Mouse (Mus musculus): ENCODE measurements around the gene Ppp1r16b.

The Ppp1r16b gene

DNA sequence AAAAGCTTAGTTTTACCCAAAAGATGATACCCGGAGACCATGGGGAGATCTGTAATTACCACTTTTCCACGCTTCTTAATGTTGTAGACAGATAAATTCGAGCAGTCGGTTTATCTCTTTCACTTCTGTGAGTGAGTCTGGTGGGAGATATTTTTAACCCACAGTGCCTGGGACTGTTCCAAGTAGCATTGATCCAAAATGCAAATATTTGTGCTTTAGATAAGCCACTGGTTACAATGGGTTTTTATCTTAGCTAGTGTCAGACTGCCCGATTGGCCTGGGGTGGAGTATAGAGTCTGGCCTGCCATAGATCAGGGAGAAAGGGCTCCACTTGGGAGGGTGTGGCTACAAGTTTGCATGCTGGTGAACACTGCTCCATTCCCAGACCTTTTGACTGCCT, 103.6 kb downstream of the Ppp1r16b start:
- no peak for DNase-seq (ENCODE audit: low spot score)

DNA sequence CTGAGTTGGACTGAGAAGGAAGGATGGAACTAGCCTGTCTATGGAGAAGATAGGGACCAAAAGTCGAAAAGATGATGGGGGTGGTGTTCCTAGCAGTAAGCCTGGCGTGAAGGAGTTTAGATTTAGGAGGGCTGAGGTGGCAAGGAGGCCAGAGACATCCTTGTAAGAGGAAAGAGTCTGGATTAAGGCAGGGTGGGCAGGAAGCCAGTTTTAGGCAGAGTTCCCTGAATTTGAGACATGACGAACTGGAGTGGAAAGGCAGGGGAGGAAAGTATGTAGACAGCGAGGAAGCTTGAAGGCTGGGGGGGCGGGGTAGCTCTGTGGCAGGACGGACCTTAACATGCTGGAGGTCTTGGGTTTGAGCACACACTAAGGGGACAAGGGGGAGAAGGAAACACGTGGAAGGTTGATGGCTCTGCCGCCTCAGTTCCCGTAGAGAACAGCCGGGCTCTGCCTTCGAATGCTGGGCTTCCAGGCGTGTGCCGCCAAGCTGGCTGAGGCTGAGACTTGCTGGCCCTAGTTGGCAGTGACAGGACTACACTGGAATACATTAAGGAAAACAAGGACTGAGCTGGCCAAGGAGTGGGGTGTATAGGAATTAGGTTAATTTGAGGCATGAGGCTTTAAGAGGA, 105.0 kb downstream of the Ppp1r16b start:
- DNase-seq (ENCODE audit: low spot score) = no peak

DNA sequence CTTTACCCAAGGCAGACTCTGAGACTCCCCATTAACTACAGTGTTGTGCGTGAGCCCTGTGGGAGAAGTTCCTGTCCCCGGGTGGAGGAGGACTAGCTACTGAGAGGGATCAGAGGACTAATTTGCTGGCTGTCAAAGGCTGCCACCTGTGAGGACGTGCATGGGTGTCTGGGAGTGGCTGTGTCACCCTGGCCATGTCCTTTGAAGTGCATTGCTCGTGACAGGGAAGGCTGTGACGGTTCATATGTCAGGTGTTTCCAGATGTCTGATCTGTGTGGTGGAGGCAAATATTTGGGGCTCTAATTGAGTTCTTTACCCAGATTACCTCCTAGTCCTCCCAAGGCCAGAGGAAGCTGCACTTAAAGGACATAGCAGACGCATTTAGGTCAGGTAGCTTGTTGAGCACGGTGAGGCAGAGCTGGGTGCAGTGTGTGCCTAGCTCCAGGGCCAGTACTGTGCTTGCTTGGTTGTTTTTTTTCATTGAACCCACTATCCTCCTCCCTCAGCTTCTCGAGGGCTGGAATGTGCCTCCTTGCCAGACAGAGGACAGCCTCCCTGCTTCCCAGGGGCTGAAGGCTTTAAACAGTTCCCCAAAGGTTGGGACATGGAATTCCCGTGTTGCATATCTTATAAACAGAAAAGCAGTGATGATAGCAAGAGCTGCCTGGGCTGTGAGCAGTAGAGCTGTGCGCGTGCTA, 106.0 kb downstream of the Ppp1r16b start:
- no peak for DNase-seq (ENCODE audit: low spot score)

DNA sequence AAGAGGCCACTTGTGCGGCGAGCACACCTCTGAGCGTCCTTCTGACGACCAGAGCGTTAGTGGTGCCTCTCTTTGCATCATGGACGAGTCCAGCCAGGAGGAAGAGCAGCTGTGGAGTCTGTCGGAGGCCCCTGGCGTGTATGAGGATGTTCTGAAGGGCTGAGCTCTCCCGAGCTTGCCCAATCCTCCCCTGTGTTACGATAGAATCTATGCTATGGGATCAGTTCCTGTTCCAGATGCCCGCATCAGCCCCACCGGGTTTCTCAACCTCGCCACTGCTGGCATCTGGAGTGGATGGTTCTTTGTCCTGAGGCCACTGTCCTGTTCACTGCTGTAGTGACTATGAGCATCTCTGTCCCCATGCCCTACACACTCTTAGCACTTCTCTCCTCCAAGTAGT, 107.6 kb downstream of the Ppp1r16b start:
- DNase-seq (ENCODE audit: low spot score) = no peak

DNA sequence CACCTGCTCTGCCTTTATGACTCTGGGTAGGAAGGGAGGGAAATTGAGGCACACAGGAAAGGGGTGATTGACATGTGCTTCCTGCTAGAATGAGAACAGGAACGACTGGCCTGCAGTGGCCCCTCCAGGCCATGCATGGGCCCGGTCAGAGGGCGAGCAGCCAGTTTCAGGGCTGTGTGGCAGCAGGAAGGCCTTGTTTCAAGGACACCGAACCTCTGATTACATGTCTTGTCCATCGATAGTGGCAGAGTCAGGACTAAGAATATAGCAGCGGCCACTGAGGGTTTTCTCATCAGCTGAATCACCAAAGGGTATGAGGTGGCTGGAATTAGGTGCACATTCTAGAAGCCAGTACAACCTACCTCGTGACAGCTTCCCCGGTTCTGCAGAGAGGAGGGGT, 109.7 kb downstream of the Ppp1r16b start:
- DNase-seq (ENCODE audit: low spot score) = no peak

DNA sequence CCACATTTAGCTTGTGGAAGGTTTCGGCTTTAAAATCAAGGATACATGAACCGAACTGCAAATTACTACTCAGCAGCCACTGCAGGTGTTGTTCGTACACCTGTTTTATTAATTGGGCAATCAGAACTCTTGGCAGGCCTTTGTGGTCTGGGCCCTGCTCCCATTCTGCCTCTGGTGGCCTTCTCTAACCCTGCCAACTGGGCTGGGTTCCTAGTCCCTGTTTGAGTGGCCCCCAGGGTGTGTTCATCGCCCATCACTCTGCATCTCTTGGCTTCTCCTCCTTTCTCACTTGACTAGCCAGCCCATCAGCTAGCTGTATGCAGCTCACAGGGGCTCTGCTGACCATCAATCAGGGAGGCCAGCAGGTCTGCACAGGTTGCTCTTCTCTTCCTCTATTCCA, 111.5 kb downstream of the Ppp1r16b start:
- no peak for DNase-seq (ENCODE audit: low spot score)

DNA sequence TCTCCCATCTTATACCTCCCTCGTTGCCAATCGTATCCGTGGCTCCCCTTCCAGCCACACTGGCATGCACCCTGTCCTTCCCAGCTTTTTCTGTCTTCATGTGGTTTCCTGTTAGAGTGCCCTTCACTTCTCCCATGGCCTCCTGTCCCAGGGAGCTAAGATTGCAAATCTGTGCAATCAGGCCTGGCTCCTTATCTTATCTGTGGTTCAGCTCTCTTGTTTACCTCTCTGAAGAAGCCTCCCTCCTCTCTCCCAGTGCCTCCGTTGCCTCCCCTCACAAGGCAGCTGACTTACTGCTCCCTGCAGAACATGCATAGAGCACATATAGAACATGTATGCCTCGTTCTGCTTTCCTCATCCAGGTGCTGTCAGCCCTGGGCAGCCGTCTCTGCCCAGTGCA, 112.3 kb downstream of the Ppp1r16b start:
- no peak for DNase-seq (ENCODE audit: low spot score)

DNA sequence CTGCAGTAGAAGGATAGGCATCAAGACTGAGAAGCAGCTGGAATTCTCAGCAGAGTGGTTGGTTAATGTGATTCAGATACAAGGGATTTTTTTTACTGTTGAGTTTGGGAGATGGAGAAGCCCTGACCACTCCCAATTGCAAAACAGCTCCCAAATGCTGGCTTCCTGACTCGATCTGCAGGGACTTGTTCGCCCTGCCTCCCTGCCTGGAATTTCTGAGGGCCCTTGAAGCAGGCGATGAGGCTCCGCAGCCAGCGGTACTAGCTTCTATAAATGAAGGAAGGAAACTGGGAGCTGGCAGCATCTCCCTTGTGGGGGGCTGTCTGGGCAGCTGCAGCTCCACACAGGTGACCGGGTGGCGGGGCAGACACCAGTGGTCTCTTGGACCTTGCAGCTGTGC, 113.2 kb downstream of the Ppp1r16b start:
- DNase-seq (ENCODE audit: low spot score) = no peak

DNA sequence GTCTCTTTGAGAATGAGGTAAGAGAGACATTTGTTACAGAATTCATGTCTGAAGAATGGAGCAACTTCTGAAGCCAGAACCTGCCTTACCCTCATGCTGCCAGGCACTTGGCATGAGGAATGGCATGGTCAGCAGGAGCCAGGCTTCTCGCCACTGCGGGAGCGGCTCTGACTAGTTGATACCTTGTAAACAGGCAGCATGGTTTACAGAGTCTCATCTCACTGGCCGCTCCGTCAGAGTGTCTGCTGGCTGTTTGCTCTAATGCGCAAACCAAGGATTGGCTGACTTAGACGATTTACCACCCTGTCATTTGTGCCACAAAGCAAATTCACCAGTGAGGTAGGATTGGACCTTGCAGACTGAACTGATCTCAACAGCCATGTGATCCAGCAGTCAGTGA, 115.9 kb downstream of the Ppp1r16b start:
- no peak for DNase-seq (ENCODE audit: low spot score)

DNA sequence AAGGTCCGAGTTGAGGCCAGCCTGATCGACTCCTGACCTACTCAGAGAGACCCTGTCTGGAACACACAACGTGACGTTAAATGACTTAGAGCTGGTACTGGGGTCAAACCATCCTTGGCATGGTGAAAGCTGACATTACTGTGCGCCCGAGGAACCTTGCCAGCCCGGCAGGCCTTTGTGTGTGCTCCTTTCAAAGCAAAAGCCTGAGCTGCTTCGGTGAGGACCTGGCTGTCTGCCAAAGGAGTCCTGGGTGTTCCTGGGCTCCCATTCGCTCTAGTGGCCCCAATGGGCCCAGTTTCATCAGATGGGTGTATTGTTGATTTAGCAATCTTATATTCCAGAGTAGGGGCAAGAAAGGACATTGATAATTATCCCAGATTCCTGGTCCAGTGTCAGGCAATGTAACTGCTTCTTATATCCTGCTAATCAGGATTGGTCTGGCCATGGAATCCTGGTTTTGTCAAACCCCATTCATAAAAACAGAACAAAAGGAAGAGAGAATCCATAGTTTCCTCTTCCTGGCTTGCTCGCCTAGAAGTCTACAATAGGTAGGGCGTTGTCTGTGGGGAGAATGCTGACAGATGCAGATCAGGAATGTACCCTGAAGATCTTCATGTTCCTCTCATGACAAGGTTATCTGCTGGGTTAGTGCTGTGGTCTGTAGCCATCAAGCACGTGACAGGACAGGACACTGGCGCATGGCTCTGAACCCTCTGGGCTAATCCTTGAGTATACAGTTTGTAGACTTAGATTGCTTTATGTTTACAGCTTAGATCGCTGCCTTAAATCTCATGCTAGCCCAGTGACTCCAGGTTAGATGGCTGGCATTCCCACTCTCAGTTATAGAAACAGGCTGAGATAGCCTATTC, 122.0 kb downstream of the Ppp1r16b start:
- no peak for DNase-seq (ENCODE audit: low spot score)

DNA sequence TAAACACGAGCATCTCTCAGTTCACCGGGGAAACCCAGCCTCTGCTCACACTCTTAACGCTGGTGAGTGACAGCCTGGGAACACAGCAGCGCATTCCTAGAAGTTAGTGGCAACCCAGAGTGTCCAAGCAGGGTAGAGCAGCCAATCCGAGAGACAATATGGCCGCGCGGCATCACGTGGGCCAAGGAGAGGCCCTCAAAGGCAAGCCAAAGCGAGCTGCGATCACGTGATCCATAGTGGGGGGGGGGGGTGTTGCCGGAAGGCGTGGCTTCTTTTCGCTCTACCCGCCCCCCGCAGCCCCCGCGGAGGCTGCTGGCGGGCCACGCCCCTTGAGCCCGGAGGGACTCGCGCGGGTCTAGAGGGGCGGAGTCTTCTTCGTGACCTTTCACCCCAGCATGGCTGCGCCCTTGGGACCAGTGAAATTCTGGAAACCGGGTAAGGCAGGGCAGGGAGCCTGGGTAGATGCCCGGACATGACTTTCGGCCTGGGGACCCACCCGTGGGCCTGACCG, 129.4 kb downstream of the Ppp1r16b start, which contains the start of gene Dhx35:
Gene Dhx35, plus strand, starts transcription at position 314 of the 511 bp plus-strand sequence.
- peak; percentile 91 for DNase-seq (ENCODE audit: low spot score)

DNA sequence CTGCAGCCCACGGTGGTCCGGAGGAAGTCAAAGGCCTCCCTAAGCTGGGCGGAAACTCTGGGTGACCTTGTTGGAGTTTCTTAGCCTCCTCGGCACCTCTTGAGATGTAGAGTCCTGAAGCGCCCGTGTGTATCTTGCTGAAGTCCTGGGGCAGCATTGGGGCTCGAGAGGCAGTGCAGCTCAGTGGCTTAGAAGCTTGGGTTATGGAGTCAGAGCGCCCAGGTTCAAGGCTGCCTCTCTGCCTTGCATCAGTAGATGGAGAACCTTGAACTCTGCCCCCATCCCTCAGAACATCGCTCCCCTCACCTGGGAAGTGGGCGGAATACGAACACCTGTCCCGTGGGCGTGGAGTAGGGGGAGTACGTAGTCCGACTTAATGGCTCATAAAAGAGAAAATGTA, 129.8 kb downstream of the Ppp1r16b start:
- DNase-seq (ENCODE audit: low spot score) = no peak

DNA sequence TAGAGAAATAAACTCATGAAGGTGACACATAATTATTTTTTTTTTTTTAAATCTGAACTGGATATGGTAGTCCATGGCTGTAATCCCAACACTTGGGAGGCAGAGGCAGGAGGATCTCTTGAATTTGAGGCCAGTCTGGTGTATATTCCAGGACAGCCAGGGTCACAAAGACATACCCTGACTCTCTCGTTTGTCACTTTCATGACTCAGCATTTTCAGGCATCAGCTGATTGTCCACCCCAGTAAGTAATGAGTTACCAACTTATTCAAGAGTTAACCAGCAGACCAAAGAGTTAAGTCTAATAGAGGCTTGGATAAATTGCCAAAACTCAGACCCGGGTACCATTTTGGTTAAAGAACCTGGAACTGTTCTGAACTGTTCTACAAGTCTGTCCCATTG, 130.7 kb downstream of the Ppp1r16b start:
- DNase-seq (ENCODE audit: low spot score) = no peak

DNA sequence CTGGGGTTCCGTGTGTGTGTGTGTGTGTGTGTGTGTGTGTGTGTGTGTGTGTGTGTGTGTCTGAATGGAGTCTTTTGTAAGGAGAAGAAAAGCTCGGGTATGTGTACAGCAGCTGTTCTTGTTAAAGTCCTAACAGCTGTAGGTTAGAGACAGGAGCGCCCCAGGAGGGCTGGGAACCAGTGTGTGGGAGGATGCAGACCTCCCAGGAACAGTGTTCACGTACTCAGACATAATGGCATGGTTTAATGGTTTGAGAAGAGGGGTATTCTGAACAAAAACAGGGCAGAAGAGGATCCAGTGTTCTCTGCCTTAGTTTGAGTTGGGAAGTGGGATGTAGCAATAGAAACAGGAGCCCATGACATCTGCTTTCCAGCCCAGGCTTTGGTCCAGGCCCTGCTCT, 134.1 kb downstream of the Ppp1r16b start:
- no peak for DNase-seq (ENCODE audit: low spot score)

DNA sequence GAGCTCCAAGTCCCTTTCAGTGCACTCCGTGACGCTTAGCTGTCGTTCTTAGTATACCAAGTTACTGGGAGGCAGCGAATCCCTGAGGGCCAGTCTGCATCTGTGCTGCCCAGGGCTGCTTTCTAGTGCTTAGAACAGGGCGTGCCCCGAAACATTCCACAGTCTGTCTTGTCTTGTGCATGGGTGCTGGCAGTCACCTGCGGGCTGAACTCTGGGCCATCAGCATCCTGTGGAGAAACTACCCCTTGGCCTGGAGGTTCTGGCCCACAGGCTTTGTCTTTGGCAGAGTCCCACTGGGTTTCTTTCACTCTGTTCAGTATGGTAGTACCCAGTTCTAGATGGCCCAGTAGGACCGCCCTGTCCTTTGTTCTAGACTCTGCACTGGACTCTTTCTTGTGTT, 135.6 kb downstream of the Ppp1r16b start:
- no peak for DNase-seq (ENCODE audit: low spot score)

DNA sequence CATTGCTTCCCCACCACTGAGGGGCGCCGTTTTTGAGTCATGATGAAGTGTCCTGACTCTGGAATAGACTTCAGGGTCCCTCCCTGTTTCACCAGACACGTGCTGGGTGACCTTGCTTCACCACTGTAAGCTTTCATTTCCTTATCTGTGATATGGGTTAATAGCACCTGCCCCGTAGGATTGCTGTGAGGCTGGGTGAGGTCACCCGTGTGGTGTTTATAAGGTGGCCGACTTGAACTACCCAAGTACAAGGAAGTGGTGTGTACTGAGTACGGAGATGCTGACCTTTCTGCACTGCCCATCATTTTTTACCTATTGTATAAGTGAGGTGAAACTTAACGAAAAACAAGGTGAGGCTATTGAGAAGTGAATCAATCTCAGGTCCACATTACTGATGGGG, 138.4 kb downstream of the Ppp1r16b start:
- DNase-seq (ENCODE audit: low spot score) = no peak

DNA sequence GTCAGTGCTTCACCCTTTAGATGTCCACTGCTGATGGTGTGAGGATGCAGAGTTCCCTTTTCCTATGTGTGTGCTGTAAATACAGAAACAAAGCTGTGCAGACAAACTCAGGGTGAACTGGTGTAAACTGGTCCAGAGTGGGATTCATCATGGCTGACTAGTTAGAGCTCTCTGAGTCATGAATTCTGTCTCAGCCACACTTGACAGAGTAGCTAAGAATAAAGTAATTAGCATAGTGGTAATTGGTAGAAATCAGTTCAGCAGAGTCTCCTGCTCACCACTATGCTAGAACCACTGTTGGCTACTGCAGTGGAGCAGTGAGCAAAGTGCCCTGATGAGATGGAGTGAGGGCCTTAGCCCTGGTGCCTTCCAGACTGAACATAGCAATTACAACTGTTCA, 150.5 kb downstream of the Ppp1r16b start:
- no peak for DNase-seq (ENCODE audit: low spot score)

Data from T-cell, adult 2 months (primary cell).